Mouse (Mus musculus) cerebellum, adult 2 months (tissue): ENCODE measurements around the gene Nipsnap2.
"Not testable (repeated sequence)": the region's sequence is repeated elsewhere in the genome, so short reads cannot be mapped to it uniquely, and the experiment has no call there.

Source experiments
- CTCF ChIP-seq: fragments of 200-500 bp; IDR thresholded peaks from 2 replicates; pipeline ENCODE4 v1.5.1; 2011; ENCODE audit warnings: low read depth, mild to moderate bottlenecking, control low read depth, low read length, moderate library complexity, borderline replicate concordance; ENCODE audit not compliant: insufficient read depth
- POLR2A ChIP-seq: fragments of 200-500 bp; IDR thresholded peaks from 2 replicates; pipeline ENCODE4 v1.6.1; 2011; ENCODE audit warnings: low read length, control low read depth, borderline replicate concordance; ENCODE audit not compliant: insufficient read depth

DNA sequence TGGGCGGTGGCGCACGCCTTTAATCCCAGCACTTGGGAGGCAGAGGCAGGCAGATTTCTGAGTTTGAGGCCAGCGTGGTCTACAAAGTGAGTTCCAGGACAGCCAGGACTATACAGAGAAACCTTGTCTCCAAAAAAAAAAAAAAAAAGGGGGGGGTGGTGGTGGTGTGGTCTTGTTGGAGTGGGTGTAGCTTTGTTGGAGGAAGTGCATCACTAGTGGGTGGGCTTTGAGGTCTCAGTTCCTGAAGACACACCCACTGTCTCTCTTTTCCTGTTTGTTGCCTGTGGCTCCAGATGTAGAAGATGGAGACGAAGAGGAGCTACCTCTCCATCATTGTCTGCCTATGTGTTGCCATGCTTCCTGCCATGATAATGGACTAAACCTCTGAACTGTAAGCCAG lies 39.7 kb upstream of the Nipsnap2 start:
- not testable (repeated sequence) for TF ChIP-seq CTCF, POLR2A
